Mouse (Mus musculus) kidney, adult 2 months (tissue): Measurements from ENCODE around the gene Prl3d1. TPM values are rescaled to one million over a fixed set of nuclear protein-coding genes. Genes with fewer than 3 reads are reported as not detected.
"Not testable (repeated sequence)": the region's sequence is repeated elsewhere in the genome, so short reads cannot be mapped to it uniquely, and the experiment has no call there.

ENCODE experiments used
- DNase-seq: peaks from one replicate; pipeline ENCODE4 v3.0.0; 2021
- H3K27ac ChIP-seq: fragments of 200-500 bp; 2 replicates; pipeline ENCODE4 v1.5.1; 2012; ENCODE audit warnings: low read depth, low read length, control low read depth, inconsistent platforms; ENCODE audit not compliant: insufficient read depth
- H3K27me3 ChIP-seq: fragments of 200-500 bp; replicated peaks from 2 replicates; pipeline ENCODE4 v1.6.1; 2012; ENCODE audit warnings: mild to moderate bottlenecking, moderate library complexity, low read length, inconsistent platforms; ENCODE audit not compliant: control insufficient read depth, insufficient read depth
- H3K36me3 ChIP-seq: fragments of 200-500 bp; 2 replicates; pipeline ENCODE4 v1.6.1; 2012; ENCODE audit warnings: mild to moderate bottlenecking, moderate library complexity, low read length, inconsistent platforms; ENCODE audit not compliant: control insufficient read depth, insufficient read depth
- H3K4me1 ChIP-seq: fragments of 200-500 bp; 2 replicates; pipeline ENCODE4 v1.6.1; 2011; ENCODE audit warnings: low read length; ENCODE audit not compliant: control insufficient read depth, insufficient read depth
- H3K4me3 ChIP-seq: fragments of 200-500 bp; 2 replicates; pipeline ENCODE4 v1.5.1; 2011; ENCODE audit warnings: mild to moderate bottlenecking, low read depth, low read length, control low read depth; ENCODE audit not compliant: insufficient read depth
- CTCF ChIP-seq: fragments of 200-500 bp; conservative IDR thresholded peaks from 2 replicates; pipeline ENCODE4 v1.5.1; 2011; ENCODE audit warnings: low read depth, mild to moderate bottlenecking, control low read depth, low read length, moderate library complexity, mixed read lengths; ENCODE audit not compliant: insufficient read depth, insufficient read length
- POLR2A ChIP-seq: fragments of 200-500 bp; IDR thresholded peaks from one replicate; pipeline ENCODE4 v1.6.1; 2011; ENCODE audit warnings: low read depth, low read length, control low read depth
- WGBS: fragments of 180-500 bp; shearing (Covaris S2); methylation state at CpG from one replicate; pipeline ENCODE4 v1.1.7; 2018; 5-methylcytosine and 5-hydroxymethylcytosine counted together
- polyA plus RNA-seq: library from polyadenylated mRNA; depleted of rRNA; stranded (reverse); fragments of >200 nt; gene quantifications from 2 replicates; pipeline ENCODE4 v1.2.3, GENCODE M21; 2012; rRNA removed

Prl3d1 gene
- polyA plus RNA-seq = not detected in 2 replicates

- H3K27ac ChIP-seq = not testable (repeated sequence)
- 92% methylated on average over 5 of the region's 5 CpGs for WGBS
These were observed at the start of gene Prl3d1 for GRCm38 (mm10) chr13:27093890-27094289. Prl3d1 (plus strand) TSS chr13:27094190.

DNA sequence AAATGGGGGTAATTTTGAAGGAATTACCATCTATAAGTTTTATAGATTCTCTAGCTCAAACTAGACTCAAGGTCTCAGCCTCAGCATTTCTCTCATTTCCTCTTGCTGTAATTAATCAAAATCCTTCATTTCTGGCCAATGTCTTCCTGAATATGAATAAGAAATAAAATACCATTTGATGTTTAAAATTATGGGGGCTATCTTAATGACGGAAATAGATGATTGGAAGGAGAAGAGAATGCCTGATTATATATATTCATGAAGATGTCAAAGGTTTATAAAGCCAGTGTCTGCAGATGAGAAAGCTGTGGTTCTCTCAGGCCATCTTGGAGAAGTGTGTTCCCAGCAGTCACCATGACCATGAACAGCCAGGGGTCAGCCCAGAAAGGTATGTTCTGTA, 36.7 kb upstream of the Prl3d1 start, which contains the start of gene Prl:
Gene Prl (plus strand): TSS at position 301 of the 400 bp plus-strand sequence.
- H3K36me3 ChIP-seq = no peaks in the 10 kb centered on the region
- H3K4me3 ChIP-seq = no peak within 1 kb of the TSS
- no peaks in the 10 kb centered on the region for H3K4me1 ChIP-seq
- H3K27ac ChIP-seq = no peak within 1 kb of the TSS
- WGBS = 86% methylated on average over 1 of the region's 1 CpGs
- TF ChIP-seq CTCF = no peak
- no peak for DNase-seq
- no peaks in the 10 kb centered on the region for H3K27me3 ChIP-seq

More at GRCm38 (mm10) chr13:27093890-27094289, at the start of gene Prl3d1:
- not testable (repeated sequence) for DNase-seq, H3K4me1 ChIP-seq, H3K36me3 ChIP-seq, H3K4me3 ChIP-seq, H3K27me3 ChIP-seq

DNA sequence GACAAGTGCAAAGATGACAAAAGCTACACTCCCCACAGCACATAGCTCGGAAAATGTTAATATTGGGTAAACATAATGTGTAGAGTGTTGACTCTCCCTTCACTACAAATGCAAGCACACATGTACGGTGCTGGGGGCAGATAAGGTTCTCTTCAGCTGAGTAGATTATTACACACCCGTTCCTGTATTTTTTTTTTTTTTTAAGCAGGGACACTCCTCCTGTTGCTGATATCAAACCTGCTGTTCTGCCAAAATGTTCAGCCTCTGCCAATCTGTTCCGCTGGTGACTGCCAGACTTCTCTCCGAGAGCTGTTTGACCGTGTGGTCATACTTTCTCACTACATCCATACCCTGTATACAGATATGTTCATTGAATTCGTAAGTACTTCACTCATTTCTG, 34.8 kb upstream of the Prl3d1 start:
- no peak for DNase-seq
- H3K4me1 ChIP-seq = no peaks in the 10 kb centered on the region
- no peaks in the 10 kb centered on the region for H3K27me3 ChIP-seq
- TF ChIP-seq POLR2A = no peak
- no peak for TF ChIP-seq CTCF
- 89% methylated on average over 7 of the region's 7 CpGs for WGBS
- no peak overlapping the region for H3K27ac ChIP-seq
- no peak overlapping the region for H3K4me3 ChIP-seq
- no peaks in the 10 kb centered on the region for H3K36me3 ChIP-seq

- not testable (repeated sequence) for DNase-seq, H3K4me1 ChIP-seq, H3K27ac ChIP-seq, H3K27me3 ChIP-seq, H3K4me3 ChIP-seq, H3K36me3 ChIP-seq
- 94% methylated on average over 4 of the region's 4 CpGs for WGBS
These were observed 27.4 kb downstream of the Prl3d1 start, which contains the start of gene Prl3d2 for GRCm38 (mm10) chr13:27121398-27121797. Prl3d2 (plus strand) TSS chr13:27121698.

GRCm38 (mm10) chr13:27148264-27148663, 54.3 kb downstream of the Prl3d1 start:
- TF ChIP-seq CTCF (no peak), POLR2A (no peak)
- no peaks in the 10 kb centered on the region for H3K27me3 ChIP-seq
- H3K27ac ChIP-seq = no peak overlapping the region
- no peaks in the 10 kb centered on the region for H3K4me1 ChIP-seq
- no peak for DNase-seq
- no peak overlapping the region for H3K4me3 ChIP-seq
- H3K36me3 ChIP-seq = no peaks in the 10 kb centered on the region
- whole genome bisulfite sequencing = 73% methylated on average over 1 of the region's 1 CpGs

Other genes with a start within 250 kb of the Prl3d1 start
- not detected in 2 replicates for gene Prl, start 36.6 kb upstream of the Prl3d1 start, polyA plus RNA-seq
- gene Prl3d2, start 27.5 kb downstream of the Prl3d1 start, polyA plus RNA-seq = not detected in 2 replicates
- not detected in 2 replicates for gene Prl3d3, start 62.6 kb downstream of the Prl3d1 start, polyA plus RNA-seq
- not detected in 2 replicates for gene Prl3c1, start 102.5 kb downstream of the Prl3d1 start, polyA plus RNA-seq
- not detected in 2 replicates for gene Prl3b1, start 147.7 kb downstream of the Prl3d1 start, polyA plus RNA-seq
- gene Prl3a1, start 165.2 kb downstream of the Prl3d1 start, polyA plus RNA-seq = not detected in 2 replicates
- gene Prl6a1, start 218.4 kb downstream of the Prl3d1 start, polyA plus RNA-seq = not detected in 2 replicates